Mouse (Mus musculus) hindbrain, embryonic 11.5 days (tissue): ENCODE measurements around the gene Ap3s2. TPM values are rescaled to one million over a fixed set of nuclear protein-coding genes. Genes with fewer than 3 reads are reported as not detected.

Experiments
- ATAC-seq: fragments of 200-750 bp; cut with Nextera tagmentation; 2 replicates; pipeline ENCODE4 v1.8.0; 2017; ENCODE audit warnings: mild to moderate bottlenecking, moderate TSS enrichment, moderate library complexity; ENCODE audit not compliant: low FRiP score
- DNase-seq: peaks from one replicate; pipeline ENCODE4 v3.0.0-alpha.2; 2015; ENCODE audit warnings: low spot score
- H3K27ac ChIP-seq: fragments of 300-500 bp; sonication (generic); 2 replicates; pipeline ENCODE4 v1.5.1; 2014; ENCODE audit warnings: mild to moderate bottlenecking, low read depth, low read length
- H3K27me3 ChIP-seq: fragments of 300-500 bp; sonication (generic); 2 replicates; pipeline ENCODE4 v1.6.1; 2014; ENCODE audit warnings: mild to moderate bottlenecking, low read length, moderate library complexity, mixed read lengths; ENCODE audit not compliant: control insufficient read depth, insufficient read depth
- H3K36me3 ChIP-seq: fragments of 300-500 bp; sonication (generic); 2 replicates; pipeline ENCODE4 v1.6.1; 2014; ENCODE audit warnings: mild to moderate bottlenecking, low read length, moderate library complexity, mixed read lengths; ENCODE audit not compliant: control insufficient read depth, insufficient read depth
- H3K4me1 ChIP-seq: fragments of 300-500 bp; sonication (generic); replicated peaks from 2 replicates; pipeline ENCODE4 v1.6.1; 2014; ENCODE audit warnings: low read length, mixed read lengths; ENCODE audit not compliant: control insufficient read depth, insufficient read depth
- H3K4me2 ChIP-seq: fragments of 300-500 bp; sonication (generic); replicated peaks from 2 replicates; pipeline ENCODE4 v1.6.1; 2014; ENCODE audit warnings: mild to moderate bottlenecking, low read depth, low read length
- H3K4me3 ChIP-seq: fragments of 300-500 bp; sonication (generic); 2 replicates; pipeline ENCODE4 v1.5.1; 2014; ENCODE audit warnings: low read depth, low read length
- H3K9ac ChIP-seq: fragments of 300-500 bp; sonication (generic); 2 replicates; pipeline ENCODE4 v1.6.1; 2014; ENCODE audit warnings: low read depth, low read length
- H3K9me3 ChIP-seq: fragments of 300-500 bp; sonication (generic); 2 replicates; pipeline ENCODE4 v1.6.1; 2016; ENCODE audit warnings: low read length; ENCODE audit not compliant: control insufficient read depth
- WGBS: fragments of 180-500 bp; shearing (Covaris S2); extraction: QIAGEN DNeasy Blood & Tissue Kit; methylation state at CpG from one replicate; pipeline ENCODE4 v1.1.7; 2014; 5-methylcytosine and 5-hydroxymethylcytosine counted together
- polyA plus RNA-seq: library from polyadenylated mRNA; unstranded; fragments of >200 nt; fragmentation: Nextera tagmentation; extraction: Ambion mirVana; gene quantifications from 2 replicates; pipeline ENCODE4 v1.2.1, GENCODE M21; 2014

The Ap3s2 gene
- polyA plus RNA-seq = 46.6 and 53.8 TPM in 2 replicates

DNA sequence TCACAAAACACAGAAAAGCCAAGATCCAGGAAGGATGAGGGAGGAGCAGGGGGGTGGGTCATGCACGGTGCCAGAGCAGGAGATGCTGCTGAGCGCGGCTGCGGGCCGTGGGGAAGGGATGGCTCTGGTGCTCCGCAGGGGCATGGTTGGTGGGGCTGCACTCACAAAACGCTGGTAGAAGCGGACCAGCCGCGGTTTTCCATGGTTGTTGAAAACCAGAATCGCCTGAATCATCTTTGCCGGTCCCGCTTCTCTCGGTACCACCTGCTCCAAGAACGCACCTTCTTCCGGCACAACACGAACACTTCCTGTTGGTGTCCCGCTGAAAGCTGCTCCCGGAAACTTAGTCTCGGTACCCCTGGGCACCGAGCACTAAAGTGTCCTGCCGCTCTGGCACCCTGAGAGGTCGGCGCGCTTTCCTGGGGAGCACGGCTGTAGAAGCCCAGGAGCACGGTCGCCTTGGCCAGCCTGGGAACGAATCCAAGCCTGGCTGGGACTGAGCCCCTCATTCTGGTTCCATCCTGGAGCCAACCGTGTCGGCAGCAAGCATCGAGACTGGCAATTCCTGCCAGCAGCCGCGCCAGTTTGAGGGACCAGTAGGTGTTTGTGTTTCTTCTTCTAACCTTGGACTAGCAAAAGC is at the start of gene Ap3s2:
Ap3s2 (minus strand) TSS at position 306 of the 640 bp plus-strand sequence.
- DNase-seq (peak; percentile 92), ATAC-seq (peak; percentile 94)
- Histone ChIP-seq H3K9ac (peak within 1 kb of the TSS; percentile 74), H3K36me3 (no peaks in the 10 kb centered on the region), H3K4me1 (0 out of 2 replicates have a peak, but pooled peaks cover 2% of the 10 kb centered on the region), H3K9me3 (no peaks in the 10 kb centered on the region), H3K4me3 (peak within 1 kb of the TSS; percentile 82), H3K4me2 (peak within 1 kb of the TSS; percentile 68), H3K27ac (peak within 1 kb of the TSS; percentile 48; the same call in 1 of the 2 replicates), H3K27me3 (no peaks in the 10 kb centered on the region)
- under 1% methylated on average over 34 of the region's 34 CpGs for WGBS

DNA sequence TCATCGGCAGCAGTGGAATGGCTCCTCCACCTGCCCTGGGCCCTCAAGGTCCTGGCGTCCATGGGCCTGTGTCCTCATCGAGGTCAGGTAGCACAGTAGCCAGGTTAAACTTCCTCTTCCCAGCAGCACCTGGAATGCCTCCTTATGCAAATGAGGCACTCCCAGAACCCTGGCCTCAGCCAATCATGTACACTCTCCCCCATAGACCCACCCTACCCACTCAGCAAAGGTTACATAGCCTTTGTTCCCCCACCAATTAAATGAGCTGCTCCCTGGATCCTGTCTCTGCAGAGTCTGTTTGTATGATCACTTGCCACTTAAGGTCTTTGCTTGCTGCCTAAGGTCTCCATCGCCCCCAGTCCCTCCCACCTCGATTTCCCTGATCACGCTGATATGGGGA is 47.9 kb upstream of the Ap3s2 start:
- ATAC-seq = no peak
- H3K27ac ChIP-seq = no peak overlapping the region
- H3K9me3 ChIP-seq = no peaks in the 10 kb centered on the region
- no peak for DNase-seq
- H3K27me3 ChIP-seq = no peaks in the 10 kb centered on the region
- WGBS = 87% methylated on average over 6 of the region's 6 CpGs
- H3K4me2 ChIP-seq = no peak overlapping the region
- H3K36me3 ChIP-seq = no peaks in the 10 kb centered on the region
- H3K4me3 ChIP-seq = no peak overlapping the region
- no peaks in the 10 kb centered on the region for H3K4me1 ChIP-seq
- no peak overlapping the region for H3K9ac ChIP-seq

DNA sequence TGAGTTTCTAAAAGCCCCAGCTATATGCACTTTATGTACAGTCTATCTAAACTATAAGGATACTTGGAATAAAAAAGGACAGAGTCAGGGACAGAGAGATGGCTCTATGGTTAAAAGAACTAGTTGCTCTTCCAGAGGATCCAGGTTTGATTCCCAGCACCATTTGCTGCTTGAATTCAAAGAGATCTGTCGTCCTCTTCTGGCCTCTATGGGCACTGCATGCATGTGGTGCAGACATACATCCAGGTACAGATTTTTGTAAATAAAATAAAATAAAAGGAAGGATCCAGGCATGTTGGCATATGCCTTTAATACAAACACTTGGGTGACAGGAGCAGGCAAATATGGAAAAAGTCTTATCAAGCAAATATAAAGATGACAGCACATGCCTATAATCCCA is 41.2 kb upstream of the Ap3s2 start:
- H3K9me3 ChIP-seq = no peaks in the 10 kb centered on the region
- ATAC-seq = no peak
- 75% methylated on average over 1 of the region's 1 CpGs for WGBS
- H3K4me3 ChIP-seq = no peak overlapping the region
- no peaks in the 10 kb centered on the region for H3K27me3 ChIP-seq
- H3K9ac ChIP-seq = no peak overlapping the region
- no peak for DNase-seq
- no peak overlapping the region for H3K4me2 ChIP-seq
- H3K27ac ChIP-seq = no peak overlapping the region
- no peaks in the 10 kb centered on the region for H3K36me3 ChIP-seq
- H3K4me1 ChIP-seq = no peaks in the 10 kb centered on the region

DNA sequence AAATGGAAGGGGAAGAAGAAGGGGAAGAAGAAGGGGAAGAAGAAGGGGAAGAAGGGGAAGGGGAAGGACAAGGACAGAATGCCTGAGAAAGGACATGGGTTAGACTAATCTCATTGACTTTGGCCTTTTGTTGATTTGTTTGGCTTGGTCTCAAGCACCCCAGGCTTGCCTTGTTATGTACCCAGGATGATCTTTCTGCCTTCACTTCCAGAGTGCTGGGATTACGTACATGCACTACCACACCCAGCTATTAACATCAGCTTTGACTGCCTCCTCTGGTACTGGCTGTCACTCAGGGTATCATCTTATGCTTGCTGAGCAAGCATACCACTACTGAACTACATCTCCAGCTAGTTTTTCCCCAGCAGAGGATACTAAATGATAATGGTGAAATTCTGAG is 35.7 kb upstream of the Ap3s2 start:
- H3K9me3 ChIP-seq = no peaks in the 10 kb centered on the region
- H3K36me3 ChIP-seq = no peaks in the 10 kb centered on the region
- H3K27ac ChIP-seq = no peak overlapping the region
- no peak overlapping the region for H3K4me2 ChIP-seq
- DNase-seq (no peak), ATAC-seq (no peak)
- no peaks in the 10 kb centered on the region for H3K4me1 ChIP-seq
- WGBS = 85% methylated on average over 1 of the region's 1 CpGs
- no peaks in the 10 kb centered on the region for H3K27me3 ChIP-seq
- no peak overlapping the region for H3K4me3 ChIP-seq
- H3K9ac ChIP-seq = no peak overlapping the region

DNA sequence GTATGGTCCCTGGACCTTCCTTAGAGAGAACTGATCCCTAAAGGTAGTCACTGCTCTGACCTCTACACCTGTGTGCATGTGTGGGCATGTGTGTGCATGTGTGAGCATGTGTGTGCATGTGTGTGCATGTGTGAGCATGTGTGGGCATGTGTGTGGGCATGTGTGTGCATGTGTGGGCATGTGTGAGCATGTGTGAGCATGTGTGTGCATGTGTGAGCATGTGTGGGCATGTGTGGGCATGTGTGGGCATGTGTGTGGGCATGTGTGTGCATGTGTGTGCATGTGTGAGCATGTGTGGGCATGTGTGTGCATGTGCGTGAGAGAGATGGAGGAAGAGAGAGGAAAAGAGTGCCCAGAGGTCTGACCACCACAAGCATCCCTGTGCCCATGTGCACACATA is 34.4 kb upstream of the Ap3s2 start:
- Histone ChIP-seq H3K36me3 (no peaks in the 10 kb centered on the region), H3K27me3 (no peaks in the 10 kb centered on the region), H3K4me2 (no peak overlapping the region), H3K9me3 (no peaks in the 10 kb centered on the region), H3K9ac (no peak overlapping the region), H3K4me3 (no peak overlapping the region), H3K4me1 (no peaks in the 10 kb centered on the region), H3K27ac (no peak overlapping the region)
- WGBS = 92% methylated on average over 1 of the region's 1 CpGs
- DNase-seq = no peak
- ATAC-seq = no peak

DNA sequence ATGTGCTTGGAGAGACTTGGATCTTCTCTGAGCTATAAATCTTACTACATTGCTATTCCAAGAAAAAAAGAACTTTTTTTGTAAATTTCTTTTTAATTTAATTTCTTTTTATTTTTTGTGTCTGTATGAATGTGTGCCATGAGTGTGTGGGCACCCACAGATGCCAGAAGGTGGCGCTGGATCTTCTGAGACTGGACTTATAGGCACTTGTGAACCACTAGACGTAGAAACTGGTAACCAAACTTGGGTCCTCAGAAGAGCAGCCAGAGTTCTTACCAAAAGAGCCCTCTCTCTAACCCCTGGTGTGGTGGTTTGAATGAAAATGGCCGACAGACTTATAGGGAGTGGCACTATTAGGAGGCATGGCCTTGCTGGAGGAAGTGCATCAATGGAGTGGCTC is 30.6 kb upstream of the Ap3s2 start:
- H3K9me3 ChIP-seq = no peaks in the 10 kb centered on the region
- H3K27ac ChIP-seq = no peak overlapping the region
- no peaks in the 10 kb centered on the region for H3K36me3 ChIP-seq
- DNase-seq = no peak
- no peaks in the 10 kb centered on the region for H3K27me3 ChIP-seq
- no peak overlapping the region for H3K4me2 ChIP-seq
- no peaks in the 10 kb centered on the region for H3K4me1 ChIP-seq
- H3K9ac ChIP-seq = no peak overlapping the region
- no peak for ATAC-seq
- no peak overlapping the region for H3K4me3 ChIP-seq
- WGBS = 77% methylated on average over 3 of the region's 3 CpGs

DNA sequence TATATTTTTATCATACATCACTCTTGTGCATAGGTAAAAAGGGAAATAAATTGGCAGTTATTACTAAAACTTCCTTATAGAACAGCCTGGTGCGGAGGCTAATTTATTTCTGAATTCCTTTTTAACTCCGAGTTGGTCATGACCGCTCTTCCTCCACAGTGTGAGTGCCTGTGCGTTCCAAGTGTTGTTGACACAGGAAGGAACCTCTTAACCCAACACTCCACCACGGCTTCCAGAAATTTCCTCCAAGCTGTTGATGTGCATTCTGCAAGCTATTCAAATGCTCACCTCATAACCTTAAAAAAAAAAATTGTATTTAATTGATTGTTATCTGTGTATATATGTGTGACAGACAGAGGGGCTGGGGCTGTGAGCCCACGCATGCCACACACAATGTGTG is 29.8 kb upstream of the Ap3s2 start:
- H3K9ac ChIP-seq = no peak overlapping the region
- 85% methylated on average over 6 of the region's 6 CpGs for WGBS

DNA sequence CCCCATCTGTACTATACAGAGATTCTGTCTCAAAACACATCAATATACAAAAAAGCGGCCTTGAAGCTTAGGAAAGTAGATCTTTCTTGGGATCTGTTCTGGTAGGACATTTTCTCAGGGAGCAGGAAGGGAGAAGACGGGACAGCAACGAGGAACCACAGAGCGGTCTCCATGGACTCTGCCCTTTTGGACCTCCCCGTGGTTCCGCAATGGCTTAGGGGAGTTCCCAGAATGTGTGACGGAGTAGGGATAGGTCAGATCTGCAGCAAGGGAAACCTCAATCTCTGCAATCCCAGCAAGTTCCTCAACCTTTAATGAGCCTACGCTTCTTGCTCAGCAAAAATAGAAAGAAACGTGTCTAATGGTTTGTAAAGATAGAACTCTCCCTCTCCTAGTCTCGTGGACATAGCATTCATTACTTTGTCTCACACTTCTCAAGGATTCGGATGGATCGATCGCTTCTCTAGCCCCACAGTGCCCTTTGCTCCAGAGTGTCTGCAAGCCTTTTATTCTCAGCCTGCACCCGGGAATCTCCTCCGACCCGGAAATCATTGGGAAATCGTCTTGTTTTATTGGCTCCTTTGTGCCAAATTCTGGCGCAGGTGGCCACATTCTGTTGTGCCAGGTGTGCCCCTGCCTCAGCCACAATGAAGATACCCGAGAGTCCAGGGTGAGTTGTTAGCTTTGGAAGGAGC is 15.2 kb upstream of the Ap3s2 start:
- Histone ChIP-seq H3K4me2 (peak overlapping the region; percentile 70), H3K9me3 (no peaks in the 10 kb centered on the region), H3K4me3 (peak overlapping the region; percentile 55), H3K27me3 (no peaks in the 10 kb centered on the region), H3K9ac (peak overlapping the region; percentile 77), H3K27ac (peak overlapping the region; percentile 60; the same call in 1 of the 2 replicates), H3K4me1 (peaks cover 7% of the 10 kb centered on the region), H3K36me3 (no peaks in the 10 kb centered on the region)
- 9% methylated on average over 19 of the region's 19 CpGs for WGBS
- peak; percentile 28; the same call in 1 of the 2 replicates for ATAC-seq
- no peak for DNase-seq

More for the DNA sequence above, 29.8 kb upstream of the Ap3s2 start:
- ATAC-seq (no peak), DNase-seq (no peak)
- no peaks in the 10 kb centered on the region for H3K27me3 ChIP-seq
- H3K4me3 ChIP-seq = no peak overlapping the region
- H3K36me3 ChIP-seq = no peaks in the 10 kb centered on the region
- H3K4me2 ChIP-seq = no peak overlapping the region
- no peaks in the 10 kb centered on the region for H3K9me3 ChIP-seq
- no peaks in the 10 kb centered on the region for H3K4me1 ChIP-seq
- no peak overlapping the region for H3K27ac ChIP-seq
